Comparison of ENCODE assay signal across 8 mouse cellular contexts in the genomic region with DNA sequence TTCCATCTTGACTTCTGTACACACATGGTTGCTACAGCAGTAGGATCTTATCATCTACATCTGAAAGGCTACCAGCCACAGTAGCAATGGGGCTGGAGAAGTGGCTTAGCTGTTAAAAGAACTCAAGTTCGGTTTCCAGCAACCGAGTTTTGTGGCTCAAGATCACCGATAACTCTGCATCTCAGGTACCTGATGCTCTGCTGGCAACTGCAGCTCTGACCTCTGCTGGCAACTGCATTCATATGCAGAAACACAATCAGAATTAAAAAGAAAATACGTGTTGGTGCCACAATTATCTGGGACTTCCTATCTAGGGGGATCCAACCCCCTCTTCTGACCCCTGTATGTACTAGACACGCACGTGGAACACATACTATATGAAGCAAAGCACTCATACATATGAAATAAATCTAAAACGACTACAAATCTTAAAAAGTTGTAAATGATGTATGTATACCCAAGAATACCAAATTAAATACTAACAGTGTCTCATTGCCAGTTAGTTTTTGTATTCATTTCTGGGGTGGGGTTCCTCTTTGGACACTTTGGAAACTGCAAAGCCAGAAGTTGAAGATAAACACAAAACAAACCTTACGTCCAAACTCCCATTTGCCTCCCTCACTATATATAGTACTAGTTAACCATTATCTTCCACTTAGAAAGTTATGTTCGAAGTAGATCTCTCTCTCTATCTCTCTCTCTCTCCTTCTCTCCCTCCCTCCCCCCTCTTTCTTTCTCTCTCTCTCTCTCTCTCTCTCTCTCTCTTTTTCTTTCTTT. TPM values are rescaled to one million over a fixed set of nuclear protein-coding genes. Genes with fewer than 3 reads are reported as not detected.
DNase-seq lines count a peak whose midpoint lies in the region; ATAC-seq and TF ChIP-seq lines count a peak whose summit lies in the region.

No protein-coding gene starts in this region.

- no peaks in the 10 kb centered on the region for H3K9me3 ChIP-seq in G1E (replicated peaks)
- no peaks in the 10 kb centered on the region for H3K9me3 ChIP-seq in forebrain, embryonic 13.5 days (replicated peaks)
- no peaks in the 10 kb centered on the region for H3K9me3 ChIP-seq in stomach, embryonic 15.5 days

- 0 out of 2 replicates have a peak, but pooled peaks cover 4% of the 10 kb centered on the region for H3K27me3 ChIP-seq in G1E (ENCODE audit: insufficient read depth, low read length)
- H3K27me3 ChIP-seq in forebrain, embryonic 13.5 days = no peaks in the 10 kb centered on the region
- H3K27me3 ChIP-seq in liver, adult 2 months (ENCODE audit: control insufficient read depth, insufficient read depth, low read length) = no peaks in the 10 kb centered on the region
- no peaks in the 10 kb centered on the region for H3K27me3 ChIP-seq in stomach, embryonic 15.5 days (replicated peaks)

- TF ChIP-seq POLR2A in liver, adult 2 months (IDR thresholded peaks at IDR 0.05; ENCODE audit: extremely low read depth, insufficient read depth, low read length) = no peak

- H3K4me1 ChIP-seq in G1E (ENCODE audit: insufficient read depth, low read depth, low read length) = peaks cover 22% of the 10 kb centered on the region
- peaks cover 22% of the 10 kb centered on the region for H3K4me1 ChIP-seq in forebrain, embryonic 13.5 days
- peaks cover 5% of the 10 kb centered on the region; the same call in 1 of the 2 replicates for H3K4me1 ChIP-seq in liver, adult 2 months (ENCODE audit: control insufficient read depth, insufficient read depth, low read length)
- H3K4me1 ChIP-seq in stomach, embryonic 15.5 days = peaks cover 5% of the 10 kb centered on the region

- TF ChIP-seq CTCF in G1E (IDR thresholded peaks at IDR 0.05; ENCODE audit: low read depth, low read length) = no peak
- peak; percentile 49 for TF ChIP-seq CTCF in liver, adult 2 months (IDR thresholded peaks at IDR 0.05; ENCODE audit: low read depth, low read length)

- H3K9ac ChIP-seq in forebrain, embryonic 13.5 days = no peak overlapping the region
- H3K9ac ChIP-seq in liver, adult 2 months (ENCODE audit: low read depth, low read length) = no peak overlapping the region
- H3K9ac ChIP-seq in stomach, embryonic 15.5 days = no peak overlapping the region

- no peak overlapping the region for H3K27ac ChIP-seq in forebrain, embryonic 13.5 days
- no peak overlapping the region for H3K27ac ChIP-seq in liver, adult 2 months (replicated peaks; ENCODE audit: insufficient read depth, low read depth, low read length)
- H3K27ac ChIP-seq in stomach, embryonic 15.5 days = no peak overlapping the region

- peaks cover 9% of the 10 kb centered on the region for H3K36me3 ChIP-seq in G1E (replicated peaks)
- no peaks in the 10 kb centered on the region for H3K36me3 ChIP-seq in forebrain, embryonic 13.5 days (ENCODE audit: poor library complexity, severe bottlenecking)
- H3K36me3 ChIP-seq in liver, adult 2 months (ENCODE audit: control insufficient read depth, insufficient read depth, low read length) = no peaks in the 10 kb centered on the region
- H3K36me3 ChIP-seq in stomach, embryonic 15.5 days = no peaks in the 10 kb centered on the region

- H3K4me2 ChIP-seq in forebrain, embryonic 13.5 days = peak overlapping the region; percentile 38
- H3K4me2 ChIP-seq in stomach, embryonic 15.5 days = peak overlapping the region; percentile 50

- H3K4me3 ChIP-seq in G1E (ENCODE audit: low read depth, low read length) = peak overlapping the region; percentile 20; the same call in 1 of the 2 replicates
- no peak overlapping the region for H3K4me3 ChIP-seq in forebrain, embryonic 13.5 days
- H3K4me3 ChIP-seq in liver, adult 2 months (ENCODE audit: insufficient read depth, low read depth, low read length) = peak overlapping the region; percentile 52; the same call in 1 of the 2 replicates
- peak overlapping the region; percentile 20; the same call in 1 of the 2 replicates for H3K4me3 ChIP-seq in stomach, embryonic 15.5 days (replicated peaks)

- peak; percentile 12 for DNase-seq in kidney, adult 18-20 months
- DNase-seq in kidney, adult 11 months = no peak
- peak; percentile 15 for DNase-seq in G1E (ENCODE audit: low spot score)
- peak; percentile 53 for DNase-seq in liver, adult 2 months (ENCODE audit: extremely low read depth, low read depth, low spot score)
- no peak for DNase-seq in ovary, adult 18-20 months (ENCODE audit: low spot score)
- DNase-seq in layer of hippocampus, adult 8-10 months (ENCODE audit: low spot score in 2 of 2) = no peak

- peak; percentile 17; the same call in 1 of the 2 replicates for ATAC-seq in G1E (ENCODE audit: extremely low read depth, insufficient number of reproducible peaks, low FRiP score, poor library complexity, severe bottlenecking)
- no peak for ATAC-seq in forebrain, embryonic 13.5 days
- no peak for ATAC-seq in stomach, embryonic 15.5 days (ENCODE audit: insufficient read depth, low FRiP score, low read depth)

- peaks cover 9% of the 10 kb centered on the region for H3K79me2 ChIP-seq in liver, adult 2 months (ENCODE audit: control insufficient read depth, insufficient read depth, low read length)

- WGBS in forebrain, embryonic 13.5 days = 28% methylated on average over 9 of the region's 9 CpGs
- 11% methylated on average over 9 of the region's 9 CpGs for WGBS in liver, adult 2 months
- 15% methylated on average over 9 of the region's 9 CpGs for WGBS in stomach, embryonic 15.5 days

RNA-seq across cellular contexts. Expression of gene Clcc1, which starts 0.7 kb away (rescaled TPM):
- total RNA-seq in G1E (2014; fragmentation: Nextera tagmentation) = 41.6 and 42.9 TPM in 2 replicates
- total RNA-seq in G1E (2017) = 82.2 and 87.6 TPM in 2 replicates
- polyA plus RNA-seq in G1E (2012) = 10.5 and 14.0 TPM in 2 replicates
- polyA plus RNA-seq in forebrain, embryonic 13.5 days (2015; fragmentation: Nextera tagmentation; extraction: Ambion mirVana) = 63.4 and 66.3 TPM in 2 replicates
- 83.4 and 96.9 TPM in 2 replicates for total RNA-seq in liver, adult 2 months (2014; rRNA removed)
- polyA plus RNA-seq in liver, adult 2 months (2012; rRNA removed) = 43.9 and 50.2 TPM in 2 replicates
- polyA plus RNA-seq in stomach, embryonic 15.5 days (2015; fragmentation: Nextera tagmentation; extraction: Ambion mirVana) = 79.7 and 86.4 TPM in 2 replicates
- 10 to 100 TPM; 28.4 to 35.8 (median 34.4) TPM for total RNA-seq in layer of hippocampus, adult 8-10 months (2022)

Comparison
In these comparisons a context has a peak if more than half of its experiments do, and no peak if none do; other contexts are left out.
1. DNase-seq: peak in kidney, adult 18-20 months (single experiment), G1E (single experiment) and liver, adult 2 months (single experiment); none in kidney, adult 11 months (single experiment), ovary, adult 18-20 months (single experiment) and layer of hippocampus, adult 8-10 months (0 of 2).